Mouse (Mus musculus) bone marrow, adult 2 months (tissue): ENCODE measurements around the gene Med9.

ENCODE experiments used
- CTCF ChIP-seq: fragments of 200-500 bp; IDR thresholded peaks from 2 replicates; pipeline ENCODE4 v1.5.1; 2011; ENCODE audit warnings: low read length, control low read depth; ENCODE audit not compliant: control insufficient read depth, insufficient read depth
- POLR2A ChIP-seq: fragments of 200-500 bp; IDR thresholded peaks from 2 replicates; pipeline ENCODE4 v1.6.1; 2011; ENCODE audit warnings: low read depth, mild to moderate bottlenecking, control low read depth, low read length, borderline replicate concordance; ENCODE audit not compliant: control insufficient read depth

GRCm38 (mm10) chr11:60001231-60001980 lies 53.4 kb downstream of the Med9 start:
- TF ChIP-seq CTCF (no peak), POLR2A (no peak)
